ENCODE assay signal across 22 mouse cellular contexts in genomic region chr12:68365404-68366059, GRCm38 (mm10).
A peak's percentile ranks its signal among the peaks of the same experiment; 100 is the strongest.
DNase-seq lines count a peak whose midpoint lies in the region; ATAC-seq and TF ChIP-seq lines count a peak whose summit lies in the region.
"Had no signal": no experiment of that assay in that cellular context is flagged by ENCODE, and none has a peak within 500 bp of the region (broad histone marks: within the 10 kb centered on the region; RNA-seq: fewer than 3 reads in every experiment).

No protein-coding gene starts in this region.

- no peak overlapping the region for H3K4me2 ChIP-seq in kidney, postnatal 0 days (ENCODE audit: low read length)
- peak overlapping the region; percentile 37 for H3K4me2 ChIP-seq in neural tube, embryonic 15.5 days
- H3K4me2 ChIP-seq: embryonic facial prominence, embryonic 13.5 days; forebrain, embryonic 15.5 days; hindbrain, embryonic 12.5 days; limb, embryonic 12.5 days; liver, embryonic 11.5 days had no signal

- TF ChIP-seq CTCF in kidney, postnatal 0 days (IDR thresholded peaks at IDR 0.05; ENCODE audit: low read depth) = no peak

- H3K36me3 ChIP-seq in kidney, postnatal 0 days (ENCODE audit: insufficient read depth, low read length) = no peaks in the 10 kb centered on the region
- H3K36me3 ChIP-seq in neural tube, embryonic 15.5 days = no peaks in the 10 kb centered on the region
- H3K36me3 ChIP-seq: embryonic facial prominence, embryonic 13.5 days; forebrain, embryonic 15.5 days; hindbrain, embryonic 12.5 days; limb, embryonic 12.5 days had no signal

- H3K27ac ChIP-seq in kidney, postnatal 0 days = no peak overlapping the region
- no peak overlapping the region for H3K27ac ChIP-seq in neural tube, embryonic 15.5 days (replicated peaks)
- H3K27ac ChIP-seq: embryonic facial prominence, embryonic 13.5 days; forebrain, embryonic 15.5 days; hindbrain, embryonic 12.5 days; limb, embryonic 12.5 days had no signal

- no peak for ATAC-seq in kidney, postnatal 0 days (replicated peaks; ENCODE audit: low FRiP score, low read depth)
- ATAC-seq in neural tube, embryonic 15.5 days (ENCODE audit: low FRiP score) = peak; percentile 31; the same call in 1 of the 2 replicates
- no peak for ATAC-seq in monocyte, adult 5-6 weeks (replicated peaks; ENCODE audit: insufficient number of reproducible peaks, low FRiP score, low TSS enrichment, poor library complexity, severe bottlenecking)
- ATAC-seq: forebrain, embryonic 15.5 days; intestine, postnatal 0 days; liver, postnatal 0 days; lung, postnatal 0 days; midbrain, embryonic 16.5 days had no signal

- no peaks in the 10 kb centered on the region for H3K4me1 ChIP-seq in kidney, postnatal 0 days (replicated peaks; ENCODE audit: insufficient read depth, low read length)
- H3K4me1 ChIP-seq in neural tube, embryonic 15.5 days = peaks cover 5% of the 10 kb centered on the region; the same call in 1 of the 2 replicates
- H3K4me1 ChIP-seq: embryonic facial prominence, embryonic 13.5 days; forebrain, embryonic 15.5 days; hindbrain, embryonic 12.5 days; limb, embryonic 12.5 days had no signal

- WGBS in kidney, postnatal 0 days = 21% methylated on average over 13 of the region's 13 CpGs
- WGBS in neural tube, embryonic 15.5 days = 18% methylated on average over 13 of the region's 13 CpGs

- no peaks in the 10 kb centered on the region for H3K27me3 ChIP-seq in kidney, postnatal 0 days (ENCODE audit: insufficient read depth, low read length)
- no peaks in the 10 kb centered on the region for H3K27me3 ChIP-seq in neural tube, embryonic 15.5 days (replicated peaks)
- H3K27me3 ChIP-seq: embryonic facial prominence, embryonic 13.5 days; forebrain, embryonic 15.5 days; hindbrain, embryonic 12.5 days; limb, embryonic 12.5 days had no signal

- peak; percentile 16 for DNase-seq in embryo, embryonic 11 days
- DNase-seq in embryo, embryonic 10 days (ENCODE audit: low spot score) = no peak
- DNase-seq in kidney, postnatal 0 days (ENCODE audit: low spot score) = peak; percentile 64
- DNase-seq in kidney, adult 8-10 months = no peak
- peak; percentile 14 for DNase-seq in embryo, embryonic 11.5 days (ENCODE audit: low read depth, low spot score)
- DNase-seq in thymus, postnatal 14 days = no peak
- DNase-seq: adrenal gland, postnatal 14 days; cerebellum, adult 9-10 months; kidney, postnatal 4 days; liver, postnatal 0 days; right cerebral cortex, postnatal 14 days; spleen, adult 18-20 months had no signal

- no peak overlapping the region for H3K9ac ChIP-seq in kidney, postnatal 0 days (ENCODE audit: low read depth, low read length)
- no peak overlapping the region for H3K9ac ChIP-seq in neural tube, embryonic 15.5 days (replicated peaks)
- H3K9ac ChIP-seq: embryonic facial prominence, embryonic 13.5 days; forebrain, embryonic 15.5 days; hindbrain, embryonic 12.5 days; limb, embryonic 12.5 days; liver, postnatal 0 days had no signal

- no peak overlapping the region for H3K4me3 ChIP-seq in kidney, postnatal 0 days (replicated peaks; ENCODE audit: low read depth, low read length)
- H3K4me3 ChIP-seq in neural tube, embryonic 15.5 days (replicated peaks) = no peak overlapping the region
- H3K4me3 ChIP-seq: embryonic facial prominence, embryonic 13.5 days; forebrain, embryonic 15.5 days; hindbrain, embryonic 12.5 days; limb, embryonic 12.5 days had no signal

- no peaks in the 10 kb centered on the region for H3K9me3 ChIP-seq in kidney, postnatal 0 days (replicated peaks; ENCODE audit: low read length)
- H3K9me3 ChIP-seq in neural tube, embryonic 15.5 days (replicated peaks) = no peaks in the 10 kb centered on the region
- H3K9me3 ChIP-seq: embryonic facial prominence, embryonic 13.5 days; forebrain, embryonic 15.5 days; hindbrain, embryonic 12.5 days; limb, embryonic 12.5 days had no signal

Comparison
In these comparisons a context has a peak if more than half of its experiments do, and no peak if none do; other contexts are left out.
1. DNase-seq: peak in embryo, embryonic 11 days (single experiment), kidney, postnatal 0 days (single experiment) and embryo, embryonic 11.5 days (single experiment); none in embryo, embryonic 10 days (single experiment), kidney, adult 8-10 months (0 of 2) and thymus, postnatal 14 days (single experiment).